Mouse (Mus musculus): ENCODE data around the gene Olfr1419.

DNA sequence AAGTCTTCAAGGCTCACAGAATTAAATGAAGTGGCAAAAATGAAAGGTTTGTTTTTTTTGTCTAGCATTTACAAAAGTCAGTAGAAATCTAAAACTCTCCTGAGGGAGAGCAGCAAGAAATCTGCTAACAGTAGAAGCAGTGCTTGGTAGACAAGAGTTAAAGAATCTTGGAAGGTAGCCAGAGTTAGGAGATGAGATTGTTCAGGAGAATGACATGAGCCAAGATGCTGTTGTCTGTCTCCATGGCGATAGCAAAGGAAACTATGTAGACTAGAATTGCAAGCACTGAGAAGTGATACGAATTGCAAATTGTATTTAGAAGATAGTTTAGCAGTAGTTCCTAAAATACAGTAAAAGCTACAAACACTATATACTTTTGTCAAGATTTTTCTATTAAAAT is 40.9 kb upstream of the Olfr1419 start:
- TF ChIP-seq GATA1 (IDR thresholded peaks at IDR 0.05; ENCODE audit: borderline replicate concordance, low read length) (no peak), FLI1 (IDR thresholded peaks at IDR 0.05; ENCODE audit: low read length) (no peak)
